Mouse (Mus musculus) liver, adult 2 months (tissue): ENCODE results near the gene Oxct2a.

Source experiments
- CTCF ChIP-seq: fragments of 200-500 bp; IDR thresholded peaks from 2 replicates; pipeline ENCODE4 v1.5.1; 2011; ENCODE audit warnings: low read depth, low read length, control low read depth
- POLR2A ChIP-seq: fragments of 200-500 bp; IDR thresholded peaks from 2 replicates; pipeline ENCODE4 v1.6.1; 2011; ENCODE audit warnings: low read length, control low read depth; ENCODE audit not compliant: insufficient read depth; ENCODE audit errors: extremely low read depth

DNA sequence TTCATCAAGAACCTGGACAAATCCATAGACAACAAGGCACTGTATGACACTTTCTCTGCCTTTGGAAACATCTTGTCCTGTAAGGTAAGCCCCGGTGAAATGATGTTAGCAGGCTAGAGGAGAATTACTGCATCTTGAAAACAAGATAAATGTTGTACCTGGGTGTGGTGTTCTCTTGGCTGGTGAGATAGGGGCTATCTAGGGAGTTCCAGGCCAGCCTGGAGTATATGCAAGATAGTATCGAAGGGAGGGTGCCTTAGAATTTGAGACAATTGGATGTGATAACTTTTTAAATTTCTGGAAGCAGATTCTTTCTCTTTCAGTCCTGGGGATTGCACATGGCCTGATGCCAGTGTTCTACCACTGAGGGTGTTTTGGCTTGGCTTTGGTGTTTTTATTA lies 36.6 kb downstream of the Oxct2a start:
- no peak for TF ChIP-seq CTCF
- TF ChIP-seq POLR2A: no peak
